Mouse (Mus musculus): ENCODE measurements at regions not wholly inside any gene's neighbourhood (a gene's known extent, or its start where the extent isn't known, plus 50 kb on each side); places are given as distances from the start of the nearest gene placed in this dataset.

DNA sequence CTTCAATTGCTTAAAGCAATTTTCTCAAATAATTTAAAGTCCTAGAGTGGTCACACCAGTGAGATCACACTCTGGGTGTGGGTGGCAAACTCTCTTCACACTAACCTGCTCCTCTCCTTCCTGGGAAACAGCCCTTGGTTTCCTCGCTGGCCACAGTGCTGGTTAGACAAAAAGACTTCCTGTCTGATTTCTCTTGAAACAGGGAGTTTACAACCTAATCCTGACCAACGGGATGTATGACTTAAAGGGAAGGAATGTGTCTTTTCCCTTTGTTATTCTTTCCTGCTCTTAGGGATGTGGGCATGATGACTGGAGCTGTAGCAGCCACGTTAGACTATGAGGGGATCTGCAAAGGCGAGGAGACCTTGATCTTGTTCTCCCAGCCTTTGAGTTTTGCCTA, 51.9 kb upstream of the Msx1 start:
- Histone ChIP-seq H3K36me3 (ENCODE audit: control insufficient read depth, insufficient read depth, low read length) (no peaks in the 10 kb centered on the region), H3K27me3 (ENCODE audit: control insufficient read depth, insufficient read depth, low read length) (no peaks in the 10 kb centered on the region), H3K4me3 (ENCODE audit: low read depth, low read length) (no peak overlapping the region), H3K27ac (ENCODE audit: insufficient read depth, low read depth, low read length) (no peak overlapping the region), H3K4me1 (ENCODE audit: control insufficient read depth, insufficient read depth, insufficient read length, low read length) (peaks cover 5% of the 10 kb centered on the region; the same call in 1 of the 2 replicates)
- TF ChIP-seq CTCF (IDR thresholded peaks at IDR 0.05; ENCODE audit: extremely low read depth, insufficient read length, insufficient replicate concordance, low read depth, low read length) (no peak), POLR2A (IDR thresholded peaks at IDR 0.05; ENCODE audit: low read depth, low read length) (no peak)
- WGBS = 41% methylated on average over 4 of the region's 4 CpGs

DNA sequence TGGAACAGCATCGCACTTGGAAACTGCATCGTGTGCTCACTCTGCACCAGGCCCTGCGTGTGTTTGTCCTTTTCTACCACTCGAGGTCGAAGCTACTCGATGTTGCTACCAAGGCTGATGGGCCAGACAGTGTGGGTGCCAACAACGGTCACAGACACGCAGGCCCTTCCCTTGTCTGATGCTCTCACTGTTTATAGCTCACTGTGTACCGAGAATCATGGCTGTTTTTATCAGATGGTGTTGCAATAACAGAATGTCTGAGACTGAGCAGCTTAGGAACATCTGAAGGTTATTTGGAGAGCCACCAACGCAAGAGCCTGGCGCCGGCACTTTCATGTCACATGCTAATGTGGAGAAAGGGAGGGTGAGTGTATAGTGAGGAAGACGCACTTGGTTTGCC, 51.1 kb upstream of the Msx1 start:
- no peak overlapping the region for H3K27ac ChIP-seq (ENCODE audit: insufficient read depth, low read depth, low read length)
- H3K27me3 ChIP-seq (ENCODE audit: control insufficient read depth, insufficient read depth, low read length) = no peaks in the 10 kb centered on the region
- H3K36me3 ChIP-seq (ENCODE audit: control insufficient read depth, insufficient read depth, low read length) = no peaks in the 10 kb centered on the region
- WGBS = 74% methylated on average over 13 of the region's 13 CpGs
- H3K4me3 ChIP-seq (ENCODE audit: low read depth, low read length) = no peak overlapping the region
- TF ChIP-seq CTCF (IDR thresholded peaks at IDR 0.05; ENCODE audit: extremely low read depth, insufficient read length, insufficient replicate concordance, low read depth, low read length) (no peak), POLR2A (IDR thresholded peaks at IDR 0.05; ENCODE audit: low read depth, low read length) (no peak)
- H3K4me1 ChIP-seq (ENCODE audit: control insufficient read depth, insufficient read depth, insufficient read length, low read length) = peaks cover 5% of the 10 kb centered on the region; the same call in 1 of the 2 replicates

DNA sequence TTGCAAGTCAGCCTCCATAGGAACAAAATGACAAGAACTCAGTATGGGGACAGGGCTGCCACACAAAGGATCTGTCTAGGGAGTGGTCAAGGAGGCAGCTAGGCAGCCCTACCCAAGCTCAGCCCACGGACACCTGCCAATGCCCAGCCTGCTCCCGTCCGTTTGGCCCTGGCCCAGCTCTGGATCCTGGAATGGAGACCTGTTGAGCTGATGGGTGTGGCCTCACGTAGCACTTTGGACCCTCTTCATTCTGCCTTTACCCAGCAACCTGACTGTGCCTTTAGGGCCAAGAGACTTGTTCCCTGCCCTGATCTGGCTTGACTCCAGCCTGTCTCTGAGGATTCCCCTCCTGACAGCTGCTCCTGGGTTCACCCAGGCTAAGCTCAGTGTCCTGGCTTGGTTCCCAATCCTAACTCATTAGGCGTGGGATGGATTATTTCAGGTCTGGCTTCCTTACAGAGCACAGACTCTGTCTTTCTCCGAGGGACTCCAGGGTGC, 50.5 kb upstream of the Msx1 start:
- peaks cover 5% of the 10 kb centered on the region; the same call in 1 of the 2 replicates for H3K4me1 ChIP-seq (ENCODE audit: control insufficient read depth, insufficient read depth, insufficient read length, low read length)
- H3K4me3 ChIP-seq (ENCODE audit: low read depth, low read length) = no peak overlapping the region
- H3K27ac ChIP-seq (ENCODE audit: insufficient read depth, low read depth, low read length) = no peak overlapping the region
- 27% methylated on average over 6 of the region's 6 CpGs for WGBS
- H3K27me3 ChIP-seq (ENCODE audit: control insufficient read depth, insufficient read depth, low read length) = no peaks in the 10 kb centered on the region
- TF ChIP-seq POLR2A (IDR thresholded peaks at IDR 0.05; ENCODE audit: low read depth, low read length) = no peak
- TF ChIP-seq CTCF (IDR thresholded peaks at IDR 0.05; ENCODE audit: extremely low read depth, insufficient read length, insufficient replicate concordance, low read depth, low read length) = no peak
- H3K36me3 ChIP-seq (ENCODE audit: control insufficient read depth, insufficient read depth, low read length) = no peaks in the 10 kb centered on the region

Measured in small intestine, adult 2 months (tissue).